Mouse (Mus musculus) left cerebral cortex, postnatal 4 days (tissue): Measurements from ENCODE around the gene Luzp1. TPM values are rescaled to one million over a fixed set of nuclear protein-coding genes. Genes with fewer than 3 reads are reported as not detected.

Source experiments
- DNase-seq: peaks from one replicate; pipeline ENCODE4 v3.0.0-alpha.2; 2022
- intact Hi-C: fragments of 180-260 bp; cut with DNase I; formaldehyde crosslinking; loops from one replicate; pipeline ENCODE4 v1.15.1; 2025
- total RNA-seq, 2 experiments: library from RNA; stranded (reverse); gene quantifications; 2 replicates each; pipeline ENCODE4 v1.2.3; 2021

The Luzp1 gene
- total RNA-seq, 2 experiments from 2014 or later, result 24.6 to 33.8 TPM

- intact Hi-C loops, result no loop called here
- DNase-seq, result peak; percentile 84
These were observed 131.9 kb downstream of the Luzp1 start for GRCm38 (mm10) chr4:136601476-136601875.

GRCm38 (mm10) chr4:136602018-136602554 is 132.5 kb downstream of the Luzp1 start:
- intact Hi-C loops, result no loop called here
- DNase-seq, result peak; percentile 38

- peak; percentile 97 for DNase-seq
- intact Hi-C loops, result no loop called here
These were observed 133.0 kb downstream of the Luzp1 start, which contains the start of gene Kdm1a for GRCm38 (mm10) chr4:136602568-136602967. TSS of gene Kdm1a (minus strand) at chr4:136602723.

Other genes starting within 250 kb of the Luzp1 start
- gene Tcea3, start 222.0 kb upstream of the Luzp1 start, total RNA-seq, result 1 to 10 TPM in 1 of 2 experiments, under 1 TPM in 1; 0.92 to 1.2 TPM
- gene Zfp46, start 185.1 kb upstream of the Luzp1 start, total RNA-seq, result 100 to 1,000 TPM; 102 to 108 TPM
- 100 to 1,000 TPM; 158 to 159 TPM for gene Hnrnpr, start 158.8 kb upstream of the Luzp1 start, total RNA-seq
- 1 to 10 TPM; 3.0 to 3.4 TPM for gene Htr1d, start 46.2 kb upstream of the Luzp1 start, total RNA-seq
- gene 6030445D17Rik, start 7.5 kb upstream of the Luzp1 start, total RNA-seq, result under 1 TPM; 0.46 to 0.58 TPM
- gene Kdm1a, start 133.0 kb downstream of the Luzp1 start, total RNA-seq, result 100 to 1,000 TPM; 194 to 205 TPM
- gene Tex46, start 140.7 kb downstream of the Luzp1 start, total RNA-seq, result not detected
- gene Lactbl1, start 152.9 kb downstream of the Luzp1 start, total RNA-seq, result under 1 TPM in 1 of 2 experiments, not detected in 1; 0.12 TPM